Mouse (Mus musculus): ENCODE data around the gene Ankef1. TPM values are rescaled to one million over a fixed set of nuclear protein-coding genes. Genes with fewer than 3 reads are reported as not detected.

The Ankef1 gene
- 1.0 TPM for polyA plus RNA-seq (2014; fragmentation: Illumina TruSeq; extraction: RNeasy Lipid Tissue Mini Kit (QIAGEN cat#74804); ENCODE audit: low read depth, low replicate concordance)

GRCm38 (mm10) chr2:136501651-136502050 lies at the start of gene Ankef1:
Gene Ankef1 (plus strand): TSS chr2:136501910.

Other genes starting within 250 kb of the Ankef1 start
- gene Pak7, start 113.9 kb upstream of the Ankef1 start, polyA plus RNA-seq (2014; fragmentation: Illumina TruSeq; extraction: RNeasy Lipid Tissue Mini Kit (QIAGEN cat#74804); ENCODE audit: low read depth, low replicate concordance), result 0.26 TPM
- gene Snap25, start 211.5 kb downstream of the Ankef1 start, polyA plus RNA-seq (2014; fragmentation: Illumina TruSeq; extraction: RNeasy Lipid Tissue Mini Kit (QIAGEN cat#74804); ENCODE audit: low read depth, low replicate concordance), result 0.65 TPM

Measured in heart, adult 10 weeks (tissue).